Mouse (Mus musculus) CH12.LX (cell line): ENCODE measurements around the gene Ppox.

Experiments
- CTCF ChIP-seq, 2 experiments: IDR thresholded peaks in 1 of 2; conservative IDR thresholded peaks in 1 of 2; 2 replicates each; pipeline ENCODE4 v1.5.1; 2011 to 2012; ENCODE audit warnings: low read depth in 2 of 2, low read length in 2 of 2, improper control_type of control experiment in 1 of 2, inconsistent platforms in 1 of 2, mild to moderate bottlenecking in 1 of 2, moderate library complexity in 1 of 2
- ELF1 ChIP-seq: IDR thresholded peaks from 2 replicates; pipeline ENCODE4 v1.6.1; 2014; ENCODE audit warnings: low read depth, mild to moderate bottlenecking, inconsistent platforms, low read length, improper control_type of control experiment
- EP300 ChIP-seq: IDR thresholded peaks from 2 replicates; pipeline ENCODE4 v1.6.1; 2011; ENCODE audit warnings: low read length, improper control_type of control experiment
- HCFC1 ChIP-seq: IDR thresholded peaks from 2 replicates; pipeline ENCODE4 v1.6.1; 2012; ENCODE audit warnings: low read depth, mild to moderate bottlenecking, inconsistent platforms, low read length, improper control_type of control experiment
- JUND ChIP-seq: conservative IDR thresholded peaks from 2 replicates; pipeline ENCODE4 v1.6.1; 2011; ENCODE audit warnings: low read depth, low read length, improper control_type of control experiment
- MAFK ChIP-seq: IDR thresholded peaks from 2 replicates; pipeline ENCODE4 v1.6.1; 2011; ENCODE audit warnings: low read length, improper control_type of control experiment; ENCODE audit not compliant: insufficient replicate concordance
- MAZ ChIP-seq: IDR thresholded peaks from 2 replicates; pipeline ENCODE4 v1.6.1; 2012; ENCODE audit warnings: low read depth, mild to moderate bottlenecking, inconsistent platforms, low read length, improper control_type of control experiment, moderate library complexity
- SIN3A ChIP-seq: IDR thresholded peaks from 2 replicates; pipeline ENCODE4 v1.6.1; 2012; ENCODE audit warnings: low read length, improper control_type of control experiment, inconsistent platforms
- TCF12 ChIP-seq: IDR thresholded peaks from 2 replicates; pipeline ENCODE4 v1.6.1; 2014; ENCODE audit warnings: low read depth, mild to moderate bottlenecking, inconsistent platforms, low read length, improper control_type of control experiment
- UBTF ChIP-seq: IDR thresholded peaks from 2 replicates; pipeline ENCODE4 v1.6.1; 2012; ENCODE audit warnings: low read depth, mild to moderate bottlenecking, inconsistent platforms, low read length, improper control_type of control experiment, moderate library complexity
- USF1 ChIP-seq: IDR thresholded peaks from 2 replicates; pipeline ENCODE4 v1.6.1; 2014; ENCODE audit warnings: low read depth, mild to moderate bottlenecking, inconsistent platforms, low read length, improper control_type of control experiment
- ZKSCAN1 ChIP-seq: IDR thresholded peaks from 2 replicates; pipeline ENCODE4 v1.6.1; 2012; ENCODE audit warnings: low read depth, inconsistent platforms, low read length, improper control_type of control experiment, borderline replicate concordance

GRCm38 (mm10) chr1:171329433-171330215 is 48.6 kb upstream of the Ppox start:
- no peak; the same call in 1 of the 2 replicates for TF ChIP-seq SIN3A
- no peak for TF ChIP-seq CTCF (conservative IDR thresholded peaks at IDR 0.05 in 1 of 2, IDR thresholded peaks at IDR 0.05 in 1 of 2; ENCODE audit: low read depth in 2 of 2, low read length in 2 of 2)
- no peak for TF ChIP-seq USF1
- no peak for TF ChIP-seq ZKSCAN1
- TF ChIP-seq ELF1: no peak
- no peak for TF ChIP-seq EP300
- TF ChIP-seq MAFK: no peak
- no peak for TF ChIP-seq JUND
- TF ChIP-seq MAZ: no peak; the same call in 1 of the 2 replicates
- TF ChIP-seq HCFC1: no peak
- 0 out of 2 replicates have a peak, but pooled peaks have one; percentile 7 for TF ChIP-seq UBTF
- no peak for TF ChIP-seq TCF12
